23 mouse cellular contexts compared by ENCODE assay signal in the genomic region with DNA sequence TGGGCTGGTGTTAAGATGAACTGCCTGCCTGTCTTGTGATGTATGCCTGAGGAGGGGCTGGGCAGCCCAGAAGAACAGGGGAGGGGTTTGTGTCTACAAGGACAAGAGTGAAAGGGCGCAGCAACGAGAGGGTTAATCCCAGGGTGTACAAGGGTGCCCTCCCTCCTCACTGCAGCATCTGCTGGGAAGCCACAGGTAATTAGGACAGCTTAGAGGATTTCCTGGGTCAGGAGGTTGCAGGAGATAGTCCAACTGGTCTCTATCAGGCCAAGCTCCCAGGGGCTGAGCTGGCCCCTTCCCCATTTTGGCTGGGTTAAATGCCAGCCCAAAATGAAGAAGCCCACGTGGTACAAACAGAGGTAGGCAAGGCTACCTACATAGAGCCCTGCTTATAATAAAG. TPM values are rescaled to one million over a fixed set of nuclear protein-coding genes. Genes with fewer than 3 reads are reported as not detected.
DNase-seq lines count a peak whose midpoint lies in the region.
"Had no signal": no experiment of that assay in that cellular context is flagged by ENCODE, and none has a peak within 500 bp of the region (broad histone marks: within the 10 kb centered on the region; RNA-seq: fewer than 3 reads in every experiment).

No protein-coding gene starts in this region.

- intact Hi-C loops in left cerebral cortex, postnatal 25 days (cut with DNase I): no loop called here

- DNase-seq in retina, adult 2 months (ENCODE audit: low read depth, low spot score): peak; percentile 69
- no peak for DNase-seq in retina, embryonic 14.5 days (ENCODE audit: low spot score)
- DNase-seq in retina, postnatal 1 day: peak; percentile 70
- peak; percentile 64 for DNase-seq in retina, postnatal 7 days (ENCODE audit: low read depth, low spot score)
- no peak for DNase-seq in left cerebral cortex, postnatal 25 days (ENCODE audit: low spot score in 2 of 2)
- DNase-seq in thymus, postnatal 0 days (ENCODE audit: low spot score): no peak
- DNase-seq: adrenal gland, adult 2 months; adrenal gland, adult 8-10 months; adrenal gland, postnatal 10 days; adrenal gland, postnatal 14 days; adrenal gland, postnatal 25 days; adrenal gland, postnatal 36 days; B cell, adult 2 months; cerebellum, adult 11 months; cerebellum, adult 11-12 months; cerebellum, adult 18-20 months had no signal

RNA-seq across cellular contexts. Expression of a gene that starts 20.3 kb away (rescaled TPM):
- 100 to 1,000 TPM; 156 to 186 TPM for total RNA-seq in left cerebral cortex, postnatal 25 days (2021)
- 0.30 and 0.39 TPM in 2 replicates for polyA plus RNA-seq in thymus, postnatal 0 days (2015; fragmentation: Nextera tagmentation; extraction: Ambion mirVana)
- total RNA-seq: CH12.LX, MEL had no signal
- polyA plus RNA-seq: activated CD4-positive, CD25-positive, alpha-beta regulatory T cell, adult 4 months; C2C12; CD4-positive, CD25-positive, alpha-beta regulatory T cell, adult 4 months; G1E; Patski had no signal

Comparison
In these comparisons a context has a peak if more than half of its experiments do, and no peak if none do; other contexts are left out.
1. DNase-seq: peak in retina, adult 2 months (single experiment), retina, postnatal 1 day (single experiment) and retina, postnatal 7 days (single experiment); none in retina, embryonic 14.5 days (single experiment), left cerebral cortex, postnatal 25 days (0 of 2) and thymus, postnatal 0 days (single experiment).